Mouse (Mus musculus): ENCODE measurements around the gene Olfr1355. TPM values are rescaled to one million over a fixed set of nuclear protein-coding genes. Genes with fewer than 3 reads are reported as not detected.
"Not testable (repeated sequence)": the region's sequence is repeated elsewhere in the genome, so short reads cannot be mapped to it uniquely, and the experiment has no call there.

Gene Olfr1355
- total RNA-seq (2021): not detected
- long read RNA-seq, experiment 1: 0 reads
- long read RNA-seq, experiment 2: 0 reads

DNA sequence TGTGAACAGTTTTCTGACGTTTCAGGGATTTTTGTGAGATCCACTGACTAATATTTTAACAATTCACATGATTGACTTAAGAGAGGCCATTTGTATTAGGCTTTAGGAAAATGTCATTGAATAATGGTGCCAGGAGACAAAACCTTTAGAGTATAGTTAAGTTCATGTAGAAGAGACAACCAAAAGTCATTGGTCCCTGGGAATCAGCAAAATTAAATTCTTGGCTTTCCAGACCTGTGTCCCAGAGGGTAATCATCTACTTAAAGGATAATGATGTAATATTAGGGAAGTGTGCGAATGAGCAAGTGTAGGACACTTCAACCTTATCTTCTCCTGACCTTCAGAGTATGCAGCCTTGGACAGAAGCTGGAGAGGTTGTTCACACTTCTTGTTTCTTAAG, at the start of gene Olfr1355:
Olfr1355 (plus strand) TSS at position 301 of the 400 bp plus-strand sequence.
- no peak within 1 kb of the TSS for H3K27ac ChIP-seq
- intact Hi-C loops (cut with DNase I): no loop called here
- no peak for TF ChIP-seq CTCF (IDR thresholded peaks at IDR 0.05)
- H3K4me3 ChIP-seq: no peak within 1 kb of the TSS
- no peak for DNase-seq

DNA sequence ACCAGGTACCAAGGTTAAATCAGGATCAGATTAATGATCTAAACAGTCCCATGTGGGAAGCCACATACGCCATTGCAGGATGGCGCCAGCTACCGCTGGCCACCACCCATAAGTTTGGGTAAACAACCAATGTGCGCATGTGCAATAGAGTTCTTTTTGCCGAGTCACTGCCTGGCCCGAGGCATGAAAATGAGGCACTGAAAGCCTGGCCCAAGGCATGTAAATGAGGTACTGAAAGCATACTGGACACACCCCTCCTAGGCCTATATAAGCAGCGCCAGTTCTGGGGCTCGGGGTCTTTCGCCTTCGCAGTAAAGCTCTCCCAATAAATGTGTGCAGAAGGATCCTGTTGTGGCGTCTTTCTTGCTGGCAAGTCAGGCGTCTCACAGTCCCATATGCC, 34.9 kb upstream of the Olfr1355 start:
- H3K4me3 ChIP-seq; intact Hi-C loops (cut with DNase I); H3K27ac ChIP-seq; DNase-seq: not testable (repeated sequence)

DNA sequence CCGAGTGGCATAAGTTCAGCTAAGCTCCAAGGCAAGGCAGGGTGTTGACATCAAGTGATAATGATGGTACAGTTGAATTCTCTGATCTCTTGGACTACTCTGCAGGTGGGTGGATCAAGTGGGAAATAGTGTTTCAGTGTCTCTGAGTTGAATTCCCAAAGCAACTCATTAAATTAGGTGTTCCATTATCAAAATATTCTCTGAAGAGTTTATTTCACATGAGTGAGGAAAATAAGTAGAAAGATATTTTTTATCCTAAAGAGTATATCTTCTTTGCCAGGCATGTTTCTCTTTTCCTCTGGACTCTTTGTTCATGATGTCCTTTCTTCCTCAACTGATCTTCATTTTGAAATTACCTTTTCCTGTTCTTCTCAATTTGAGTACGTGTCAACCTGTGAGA, 23.3 kb upstream of the Olfr1355 start, which contains the start of gene Olfr1356:
Olfr1356 (minus strand) TSS at position 101 of the 400 bp plus-strand sequence.
- intact Hi-C loops (cut with DNase I): no loop called here
- DNase-seq: no peak
- no peak for TF ChIP-seq CTCF (IDR thresholded peaks at IDR 0.05)
- no peak within 1 kb of the TSS for H3K27ac ChIP-seq
- no peak within 1 kb of the TSS for H3K4me3 ChIP-seq

DNA sequence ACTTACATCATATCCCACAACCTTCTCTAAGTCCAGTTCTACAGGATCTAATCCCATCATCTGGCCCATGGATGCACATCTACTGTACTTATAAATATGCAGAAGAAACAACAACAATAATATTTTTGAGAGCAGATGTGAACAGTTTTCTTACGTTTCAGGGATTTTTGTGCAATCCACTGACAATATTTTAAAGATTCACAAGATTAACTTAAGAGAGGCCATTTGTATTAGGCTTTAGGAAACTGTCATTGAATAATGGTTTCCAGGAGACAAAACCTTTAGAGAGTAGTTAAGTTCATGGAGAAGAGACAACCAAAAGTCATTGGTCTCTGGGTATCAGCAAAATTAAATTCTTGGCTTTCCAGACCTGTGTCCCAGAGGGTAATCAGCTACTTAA, 37.5 kb downstream of the Olfr1355 start, which contains the start of gene Olfr1354:
Olfr1354 (plus strand) TSS at position 301 of the 400 bp plus-strand sequence.
- H3K27ac ChIP-seq; intact Hi-C loops (cut with DNase I); DNase-seq; H3K4me3 ChIP-seq: not testable (repeated sequence)

Other genes with a start within 250 kb of the Olfr1355 start
- gene Casp14, start 157.2 kb upstream of the Olfr1355 start, total RNA-seq (2021): not detected
- gene Ccdc105, start 122.5 kb upstream of the Olfr1355 start, total RNA-seq (2021): not detected
- gene Slc1a6, start 95.0 kb upstream of the Olfr1355 start, total RNA-seq (2021): not detected
- gene Olfr1356, start 23.4 kb upstream of the Olfr1355 start, total RNA-seq (2021): not detected
- gene Olfr1354, start 37.6 kb downstream of the Olfr1355 start, total RNA-seq (2021): not detected
- gene Olfr8, start 75.1 kb downstream of the Olfr1355 start, total RNA-seq (2021): not detected
- gene Olfr1353, start 87.8 kb downstream of the Olfr1355 start, total RNA-seq (2021): not detected
- not detected for gene Olfr1352, start 105.5 kb downstream of the Olfr1355 start, total RNA-seq (2021)
- not detected for gene Olfr1351, start 136.9 kb downstream of the Olfr1355 start, total RNA-seq (2021)
- gene Olfr57, start 153.2 kb downstream of the Olfr1355 start, total RNA-seq (2021): not detected
- 10 to 100 TPM in 1 of 2 experiments, 1 to 10 TPM in 1; 9.8 to 12.6 TPM for gene 2610008E11Rik, start 222.1 kb downstream of the Olfr1355 start, total RNA-seq (2021)